Mouse (Mus musculus): ENCODE data around the gene Olfr1444.

DNA sequence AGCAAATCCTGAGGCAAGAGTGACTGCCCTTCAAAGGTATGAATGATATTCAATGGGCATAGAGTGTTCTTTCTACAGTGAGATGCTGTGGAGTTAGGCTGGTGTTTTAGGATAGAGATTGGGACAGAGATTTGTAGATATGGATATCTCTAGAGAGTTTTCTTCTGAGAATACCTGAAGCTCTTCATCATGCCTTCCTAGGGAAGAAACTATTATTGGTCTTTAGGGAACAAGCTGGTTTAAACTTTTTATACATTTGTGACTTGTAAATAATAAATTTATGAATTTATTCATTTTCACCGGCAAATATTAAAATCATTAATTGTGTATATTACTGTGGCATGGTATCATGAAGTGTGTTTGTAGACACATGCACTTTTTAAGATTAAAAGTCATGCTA, 46.6 kb downstream of the Olfr1444 start, which contains the start of gene Olfr1447:
- TF ChIP-seq CTCF (IDR thresholded peaks at IDR 0.05; ENCODE audit: control insufficient read depth, insufficient read depth, insufficient read length) (no peak), MYOD1 (IDR thresholded peaks at IDR 0.05; ENCODE audit: control insufficient read depth, insufficient read length, low read depth) (no peak), MAX (IDR thresholded peaks at IDR 0.05) (no peak), USF1 (IDR thresholded peaks at IDR 0.05; ENCODE audit: low read depth) (no peak), MYOG (IDR thresholded peaks at IDR 0.05; ENCODE audit: control insufficient read depth, extremely low read depth, insufficient read length) (no peak), CEBPB (IDR thresholded peaks at IDR 0.05; ENCODE audit: low read depth) (no peak), FOSL1 (IDR thresholded peaks at IDR 0.05; ENCODE audit: insufficient read depth, low read length, poor library complexity, severe bottlenecking) (no peak)
